Mouse (Mus musculus): Measurements from ENCODE around the gene Foxn2.

DNA sequence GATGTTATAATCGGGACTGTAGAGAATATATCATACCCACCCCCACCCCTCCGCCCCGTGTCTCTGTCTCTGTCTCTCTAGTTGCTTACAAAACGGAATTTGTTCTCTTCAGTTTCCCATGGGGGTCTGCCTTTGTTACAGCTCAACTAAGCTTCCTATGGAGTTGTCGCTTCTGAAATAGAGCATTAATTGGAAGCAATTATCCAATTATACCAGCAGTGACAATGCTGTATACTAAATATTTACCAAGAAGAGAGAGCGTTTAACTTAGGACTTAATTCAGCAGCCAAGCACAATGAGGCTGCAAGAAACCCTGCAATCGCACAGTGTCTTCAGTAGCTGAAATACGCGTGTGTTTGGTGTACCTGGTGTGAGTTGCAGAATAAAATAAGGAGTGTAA is 53.0 kb downstream of the Foxn2 start:
- TF ChIP-seq CTCF (IDR thresholded peaks at IDR 0.05; ENCODE audit: borderline replicate concordance, extremely low read depth, insufficient read depth, insufficient read length) (no peak), POLR2A (IDR thresholded peaks at IDR 0.05; ENCODE audit: borderline replicate concordance, extremely low read depth, insufficient read depth, insufficient read length, poor library complexity, severe bottlenecking) (no peak)

All from brain, embryonic 14.5 days (tissue).